29 mouse cellular contexts compared by ENCODE assay signal in the genomic region with DNA sequence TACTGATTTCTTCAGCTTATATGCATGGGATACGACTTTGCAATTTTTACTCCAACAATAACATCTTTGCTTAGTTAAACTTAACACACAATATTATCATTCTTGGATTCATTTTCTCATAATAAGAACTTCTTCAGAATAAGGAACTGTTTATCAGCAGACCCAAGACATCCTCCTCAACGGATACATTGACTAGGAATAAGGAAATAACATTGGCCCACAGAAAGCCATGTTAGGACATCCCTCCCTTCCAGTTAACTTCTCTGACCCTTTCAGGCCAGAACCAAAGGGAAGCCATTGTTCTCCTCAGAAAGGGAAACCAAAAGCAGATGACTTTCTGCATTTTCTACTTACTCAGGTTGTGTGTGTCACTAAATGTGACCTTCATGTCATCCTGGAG. TPM values are rescaled to one million over a fixed set of nuclear protein-coding genes. Genes with fewer than 3 reads are reported as not detected.
A peak's percentile ranks its signal among the peaks of the same experiment; 100 is the strongest.
DNase-seq lines count a peak whose midpoint lies in the region; ATAC-seq and TF ChIP-seq lines count a peak whose summit lies in the region.
"Had no signal": no experiment of that assay in that cellular context is flagged by ENCODE, and none has a peak within 500 bp of the region (broad histone marks: within the 10 kb centered on the region; RNA-seq: fewer than 3 reads in every experiment).

No protein-coding gene starts in this region.

- H3K9ac ChIP-seq in heart, embryonic 12.5 days = no peak overlapping the region
- no peak overlapping the region for H3K9ac ChIP-seq in liver, postnatal 0 days (replicated peaks)
- H3K9ac ChIP-seq: embryonic facial prominence, embryonic 13.5 days; embryonic facial prominence, embryonic 15.5 days; forebrain, embryonic 13.5 days; forebrain, embryonic 15.5 days; forebrain, postnatal 0 days had no signal

- H3K4me3 ChIP-seq in heart, embryonic 12.5 days = no peak overlapping the region
- no peak overlapping the region for H3K4me3 ChIP-seq in liver, postnatal 0 days (ENCODE audit: low read depth, low read length)
- H3K4me3 ChIP-seq: embryonic facial prominence, embryonic 13.5 days; embryonic facial prominence, embryonic 15.5 days; forebrain, embryonic 13.5 days; forebrain, embryonic 15.5 days had no signal

- H3K4me2 ChIP-seq in heart, embryonic 12.5 days = no peak overlapping the region
- no peak overlapping the region for H3K4me2 ChIP-seq in liver, postnatal 0 days (ENCODE audit: low read depth, low read length)
- H3K4me2 ChIP-seq: embryonic facial prominence, embryonic 13.5 days; embryonic facial prominence, embryonic 15.5 days; forebrain, embryonic 13.5 days; forebrain, embryonic 15.5 days had no signal

- TF ChIP-seq EP300 in liver, postnatal 0 days (IDR thresholded peaks at IDR 0.05; ENCODE audit: low read depth) = peak; percentile 29; the same call in 1 of the 2 replicates

- ATAC-seq in heart, embryonic 12.5 days (ENCODE audit: insufficient number of reproducible peaks, low FRiP score) = no peak
- ATAC-seq in liver, postnatal 0 days = peak; percentile 27; the same call in 1 of the 2 replicates
- peak; percentile 55; the same call in 1 of the 2 replicates for ATAC-seq in granulocyte monocyte progenitor cell, adult 5-6 weeks (replicated peaks; ENCODE audit: poor library complexity, severe bottlenecking)
- peak; percentile 61 for ATAC-seq in megakaryocyte progenitor cell, adult 5-6 weeks (replicated peaks; ENCODE audit: poor library complexity)
- ATAC-seq in erythroblast, adult 5-6 weeks (replicated peaks; ENCODE audit: low FRiP score, poor library complexity, severe bottlenecking) = no peak
- ATAC-seq: forebrain, embryonic 13.5 days; forebrain, embryonic 15.5 days; forebrain, postnatal 0 days had no signal

- no peaks in the 10 kb centered on the region for H3K9me3 ChIP-seq in heart, embryonic 12.5 days (replicated peaks)
- no peaks in the 10 kb centered on the region for H3K9me3 ChIP-seq in liver, postnatal 0 days (ENCODE audit: low read length)
- H3K9me3 ChIP-seq: embryonic facial prominence, embryonic 13.5 days; embryonic facial prominence, embryonic 15.5 days; forebrain, embryonic 13.5 days; forebrain, embryonic 15.5 days had no signal

- no peaks in the 10 kb centered on the region for H3K27me3 ChIP-seq in heart, embryonic 12.5 days (replicated peaks)
- no peaks in the 10 kb centered on the region for H3K27me3 ChIP-seq in liver, postnatal 0 days (ENCODE audit: insufficient read depth, low read length)
- H3K27me3 ChIP-seq: embryonic facial prominence, embryonic 13.5 days; embryonic facial prominence, embryonic 15.5 days; forebrain, embryonic 13.5 days; forebrain, embryonic 15.5 days had no signal

- no peaks in the 10 kb centered on the region for H3K36me3 ChIP-seq in heart, embryonic 12.5 days
- no peaks in the 10 kb centered on the region for H3K36me3 ChIP-seq in liver, postnatal 0 days (replicated peaks; ENCODE audit: insufficient read depth, low read length)
- H3K36me3 ChIP-seq: embryonic facial prominence, embryonic 13.5 days; embryonic facial prominence, embryonic 15.5 days; forebrain, embryonic 15.5 days had no signal

- WGBS in heart, embryonic 12.5 days = 59% methylated on average over 2 of the region's 2 CpGs
- WGBS in liver, postnatal 0 days (ENCODE audit: insufficient replicate concordance) = 39% methylated on average over 2 of the region's 2 CpGs

- DNase-seq in heart, adult 11 months = peak; percentile 84
- no peak for DNase-seq in liver, postnatal 0 days
- no peak for DNase-seq in liver
- DNase-seq in thymus, postnatal 36 days = no peak
- DNase-seq: adrenal gland, adult 2 months; adrenal gland, postnatal 10 days; adrenal gland, postnatal 25 days; cerebellum, adult 11 months; cerebellum, adult 18-20 months; cerebellum, adult 8-10 months; cerebellum, adult 9-11 months; cerebellum, postnatal 14 days; cerebellum, postnatal 36 days; embryo, embryonic 11 days; forebrain, postnatal 0 days had no signal

- H3K27ac ChIP-seq in heart, embryonic 12.5 days (ENCODE audit: poor library complexity, severe bottlenecking) = no peak overlapping the region
- 0 out of 2 replicates have a peak overlapping the region, but pooled peaks have one; percentile 22 for H3K27ac ChIP-seq in liver, postnatal 0 days (ENCODE audit: low read depth)
- H3K27ac ChIP-seq: embryonic facial prominence, embryonic 13.5 days; embryonic facial prominence, embryonic 15.5 days; forebrain, embryonic 13.5 days; forebrain, embryonic 15.5 days had no signal

- TF ChIP-seq CTCF in liver, postnatal 0 days (IDR thresholded peaks at IDR 0.05; ENCODE audit: low read depth) = no peak

- no peaks in the 10 kb centered on the region for H3K4me1 ChIP-seq in heart, embryonic 12.5 days (replicated peaks)
- H3K4me1 ChIP-seq in liver, postnatal 0 days (ENCODE audit: insufficient read depth) = 0 out of 2 replicates have a peak, but pooled peaks cover 3% of the 10 kb centered on the region
- H3K4me1 ChIP-seq: embryonic facial prominence, embryonic 13.5 days; embryonic facial prominence, embryonic 15.5 days; forebrain, embryonic 13.5 days; forebrain, embryonic 15.5 days had no signal

RNA-seq across cellular contexts. Expression of gene Serpina3g, which starts 5.3 kb away (rescaled TPM):
- polyA plus RNA-seq in heart, embryonic 12.5 days (2016; fragmentation: Nextera tagmentation; extraction: Ambion mirVana) = 1.3 and 1.4 TPM in 2 replicates
- 18.2 and 21.9 TPM in 2 replicates for polyA plus RNA-seq in liver, postnatal 0 days (2015; fragmentation: Nextera tagmentation; extraction: Ambion mirVana)
- total RNA-seq in granulocyte monocyte progenitor cell, adult 5-6 weeks (2014; fragmentation: Nextera tagmentation) = 30.4 and 34.2 TPM in 2 replicates
- total RNA-seq in granulocyte monocyte progenitor cell, adult 5-6 weeks (2017) = 26.5 and 29.7 TPM in 2 replicates
- 14.9 and 26.9 TPM in 2 replicates for total RNA-seq in megakaryocyte progenitor cell, adult 5-6 weeks (2015)
- 17.9 and 22.6 TPM in 2 replicates for total RNA-seq in megakaryocyte progenitor cell, adult 5-6 weeks (2017)
- total RNA-seq in erythroblast, adult 5-6 weeks (2015; ENCODE audit: low replicate concordance) = 5.6 and 7.9 TPM in 2 replicates
- 2.6 and 6.6 TPM in 2 replicates for total RNA-seq in erythroblast, adult 5-6 weeks (2017; ENCODE audit: low replicate concordance)
- polyA plus RNA-seq: forebrain, embryonic 11.5 days had no signal

RNA-seq across cellular contexts. Expression of gene Serpina3f, which starts 16.4 kb away (rescaled TPM):
- polyA plus RNA-seq in heart, embryonic 12.5 days (2016; fragmentation: Nextera tagmentation; extraction: Ambion mirVana) = 0.09 TPM in 1 of 2 replicates, not detected in the other
- 2.5 and 4.1 TPM in 2 replicates for polyA plus RNA-seq in liver, postnatal 0 days (2015; fragmentation: Nextera tagmentation; extraction: Ambion mirVana)
- 0.69 TPM in 1 of 2 replicates, not detected in the other for total RNA-seq in granulocyte monocyte progenitor cell, adult 5-6 weeks (2014; fragmentation: Nextera tagmentation)
- 0.62 and 1.6 TPM in 2 replicates for total RNA-seq in granulocyte monocyte progenitor cell, adult 5-6 weeks (2017)
- total RNA-seq in megakaryocyte progenitor cell, adult 5-6 weeks (2015) = 1.7 and 2.1 TPM in 2 replicates
- total RNA-seq in megakaryocyte progenitor cell, adult 5-6 weeks (2017) = 1.2 and 1.4 TPM in 2 replicates
- not detected in 2 replicates for total RNA-seq in erythroblast, adult 5-6 weeks (2015; ENCODE audit: low replicate concordance)
- 0.42 TPM in 1 of 2 replicates, not detected in the other for total RNA-seq in erythroblast, adult 5-6 weeks (2017; ENCODE audit: low replicate concordance)
- total RNA-seq: ES-E14; forebrain, postnatal 0 days; MEL had no signal
- polyA plus RNA-seq: C2C12; cortical plate, adult 2 months; embryonic facial prominence, embryonic 13.5 days; embryonic facial prominence, embryonic 15.5 days had no signal

RNA-seq across cellular contexts. Expression of gene Serpina3i, which starts 32.2 kb away (rescaled TPM):
- polyA plus RNA-seq in heart, embryonic 12.5 days (2016; fragmentation: Nextera tagmentation; extraction: Ambion mirVana) = 0.12 and 0.32 TPM in 2 replicates
- polyA plus RNA-seq in liver, postnatal 0 days (2015; fragmentation: Nextera tagmentation; extraction: Ambion mirVana) = 0.44 and 0.95 TPM in 2 replicates
- not detected in 2 replicates for total RNA-seq in granulocyte monocyte progenitor cell, adult 5-6 weeks (2014; fragmentation: Nextera tagmentation)
- not detected in 2 replicates for total RNA-seq in granulocyte monocyte progenitor cell, adult 5-6 weeks (2017)
- total RNA-seq in megakaryocyte progenitor cell, adult 5-6 weeks (2015) = not detected in 2 replicates
- not detected in 2 replicates for total RNA-seq in megakaryocyte progenitor cell, adult 5-6 weeks (2017)
- total RNA-seq in erythroblast, adult 5-6 weeks (2015; ENCODE audit: low replicate concordance) = not detected in 2 replicates
- not detected in 2 replicates for total RNA-seq in erythroblast, adult 5-6 weeks (2017; ENCODE audit: low replicate concordance)
- total RNA-seq: adrenal gland, postnatal 25 days; MEL had no signal
- polyA plus RNA-seq: C2C12; cortical plate, adult 2 months; embryonic facial prominence, embryonic 11.5 days; forebrain, embryonic 13.5 days; forebrain, embryonic 15.5 days; forebrain, postnatal 0 days had no signal

Comparison
In these comparisons a context has a peak if more than half of its experiments do, and no peak if none do; other contexts are left out.
1. ATAC-seq: peak in liver, postnatal 0 days (single experiment), granulocyte monocyte progenitor cell, adult 5-6 weeks (single experiment) and megakaryocyte progenitor cell, adult 5-6 weeks (single experiment); none in heart, embryonic 12.5 days (single experiment) and erythroblast, adult 5-6 weeks (single experiment).